ENCODE assay signal across 8 mouse cellular contexts in genomic region chr13:99642301-99642700, GRCm38 (mm10).
DNase-seq lines count a peak whose midpoint lies in the region; ATAC-seq lines count a peak whose summit lies in the region.
"Had no signal": no experiment of that assay in that cellular context is flagged by ENCODE, and none has a peak within 500 bp of the region (broad histone marks: within the 10 kb centered on the region; RNA-seq: fewer than 3 reads in every experiment).

No protein-coding gene starts in this region.

- peak; percentile 3 for DNase-seq in NIH3T3 (ENCODE audit: low read depth)
- peak; percentile 78 for DNase-seq in adrenal gland, postnatal 10 days
- peak; percentile 44 to 55 for DNase-seq in heart, postnatal 10 days
- DNase-seq in adipocyte (ENCODE audit: low spot score) = no peak
- no peak for DNase-seq in urinary bladder, postnatal 25 days (ENCODE audit: low spot score)
- no peak for DNase-seq in natural killer cell, adult 2 months (ENCODE audit: low spot score in 2 of 2)

- intact Hi-C loops in heart, postnatal 10 days (cut with DNase I) = no loop called here

- no peaks in the 10 kb centered on the region for H3K9me3 ChIP-seq in embryonic facial prominence, embryonic 13.5 days
- H3K9me3 ChIP-seq: lung, embryonic 15.5 days had no signal

- H3K4me2 ChIP-seq in embryonic facial prominence, embryonic 13.5 days = no peak overlapping the region; the same call in 1 of the 2 replicates
- H3K4me2 ChIP-seq: lung, embryonic 15.5 days had no signal

- no peaks in the 10 kb centered on the region for H3K27me3 ChIP-seq in embryonic facial prominence, embryonic 13.5 days
- H3K27me3 ChIP-seq: lung, embryonic 15.5 days had no signal

- no peaks in the 10 kb centered on the region for H3K36me3 ChIP-seq in embryonic facial prominence, embryonic 13.5 days
- H3K36me3 ChIP-seq: lung, embryonic 15.5 days had no signal

- no peak for ATAC-seq in embryonic facial prominence, embryonic 13.5 days (ENCODE audit: insufficient number of reproducible peaks, insufficient read depth, low FRiP score, low TSS enrichment, low read depth)

- no peak overlapping the region for H3K4me3 ChIP-seq in embryonic facial prominence, embryonic 13.5 days
- H3K4me3 ChIP-seq: lung, embryonic 15.5 days had no signal

- WGBS in embryonic facial prominence, embryonic 13.5 days = 43% methylated on average over 5 of the region's 5 CpGs

- H3K4me1 ChIP-seq in embryonic facial prominence, embryonic 13.5 days = peaks cover 18% of the 10 kb centered on the region

- no peak overlapping the region for H3K9ac ChIP-seq in embryonic facial prominence, embryonic 13.5 days
- H3K9ac ChIP-seq: lung, embryonic 15.5 days had no signal

- peak overlapping the region; percentile 70 for H3K27ac ChIP-seq in embryonic facial prominence, embryonic 13.5 days
- H3K27ac ChIP-seq: lung, embryonic 15.5 days had no signal

Comparison
In these comparisons a context has a peak if more than half of its experiments do, and no peak if none do; other contexts are left out.
1. DNase-seq: peak in NIH3T3 (single experiment), adrenal gland, postnatal 10 days (single experiment) and heart, postnatal 10 days (2 of 2); none in adipocyte (single experiment), urinary bladder, postnatal 25 days (single experiment) and natural killer cell, adult 2 months (0 of 2).